Mouse (Mus musculus) embryonic fibroblast, embryonic 13.5 days (primary cell): ENCODE measurements around the gene Man2b2.

Source experiments
- CTCF ChIP-seq: IDR thresholded peaks from 2 replicates; pipeline ENCODE4 v1.5.1; 2011; ENCODE audit warnings: mild to moderate bottlenecking, control low read depth, low read length, moderate library complexity, borderline replicate concordance; ENCODE audit not compliant: insufficient read depth
- POLR2A ChIP-seq: IDR thresholded peaks from 2 replicates; pipeline ENCODE4 v1.6.1; 2011; ENCODE audit warnings: low read depth, mild to moderate bottlenecking, control low read depth, low read length, moderate library complexity

GRCm38 (mm10) chr5:36776021-36776575 is 54.4 kb downstream of the Man2b2 start:
- no peak for TF ChIP-seq POLR2A
- no peak for TF ChIP-seq CTCF
